Mouse (Mus musculus): ENCODE data around the gene H1f0.
A peak's percentile ranks its signal among the peaks of the same experiment; 100 is the strongest.
"Not testable (repeated sequence)": the region's sequence is repeated elsewhere in the genome, so short reads cannot be mapped to it uniquely, and the experiment has no call there.

The H1f0 gene

GRCm38 (mm10) chr15:79003079-79003478 is 25.2 kb upstream of the H1f0 start:
- peak; percentile 18 for DNase-seq (ENCODE audit: low read depth, low spot score)

- DNase-seq (ENCODE audit: low read depth, low spot score): no peak
Observed at GRCm38 (mm10) chr15:79005581-79005980, 22.7 kb upstream of the H1f0 start.

- DNase-seq (ENCODE audit: low read depth, low spot score): peak; percentile 34
Observed at GRCm38 (mm10) chr15:79006638-79007037, 21.6 kb upstream of the H1f0 start.

GRCm38 (mm10) chr15:79007059-79007458 is 21.2 kb upstream of the H1f0 start:
- DNase-seq (ENCODE audit: low read depth, low spot score): no peak

- not testable (repeated sequence) for DNase-seq (ENCODE audit: low read depth, low spot score)
Observed at GRCm38 (mm10) chr15:79007836-79008235, 20.4 kb upstream of the H1f0 start.

GRCm38 (mm10) chr15:79009734-79010133 is 18.5 kb upstream of the H1f0 start:
- DNase-seq (ENCODE audit: low read depth, low spot score): no peak

GRCm38 (mm10) chr15:79011550-79011949 is 16.7 kb upstream of the H1f0 start:
- DNase-seq (ENCODE audit: low read depth, low spot score): no peak

GRCm38 (mm10) chr15:79013382-79013781 is 14.9 kb upstream of the H1f0 start:
- DNase-seq (ENCODE audit: low read depth, low spot score): no peak

- DNase-seq (ENCODE audit: low read depth, low spot score): no peak
Observed at GRCm38 (mm10) chr15:79018191-79018590, 10.1 kb upstream of the H1f0 start.

- DNase-seq (ENCODE audit: low read depth, low spot score): no peak
Observed at GRCm38 (mm10) chr15:79018886-79019285, 9.4 kb upstream of the H1f0 start.

GRCm38 (mm10) chr15:79022671-79023230 is 5.5 kb upstream of the H1f0 start:
- DNase-seq (ENCODE audit: low read depth, low spot score): no peak

- DNase-seq (ENCODE audit: low read depth, low spot score): no peak
Observed at GRCm38 (mm10) chr15:79023366-79023765, 4.9 kb upstream of the H1f0 start.

- no peak for DNase-seq (ENCODE audit: low read depth, low spot score)
Observed at GRCm38 (mm10) chr15:79025687-79026308, 2.5 kb upstream of the H1f0 start.

- DNase-seq (ENCODE audit: low read depth, low spot score): no peak
Observed at GRCm38 (mm10) chr15:79026511-79027290, 1.5 kb upstream of the H1f0 start.

- DNase-seq (ENCODE audit: low read depth, low spot score): peak; percentile 31
Observed at GRCm38 (mm10) chr15:79027291-79028205, 702 bp upstream of the H1f0 start.

- no peak for DNase-seq (ENCODE audit: low read depth, low spot score)
Observed at GRCm38 (mm10) chr15:79028823-79029484, 704 bp downstream of the H1f0 start.

GRCm38 (mm10) chr15:79029519-79030241 is 1.4 kb downstream of the H1f0 start:
- DNase-seq (ENCODE audit: low read depth, low spot score): peak; percentile 34

GRCm38 (mm10) chr15:79030551-79031435 is 2.5 kb downstream of the H1f0 start:
- DNase-seq (ENCODE audit: low read depth, low spot score): peak; percentile 88

- DNase-seq (ENCODE audit: low read depth, low spot score): not testable (repeated sequence)
Observed at GRCm38 (mm10) chr15:79031908-79032307, 3.7 kb downstream of the H1f0 start.
